Mouse (Mus musculus): ENCODE data around the gene Gm21958.

Gm21958 gene

GRCm38 (mm10) chr3:54714253-54714652 is at the start of gene Gm21958:
Gene Gm21958 (minus strand): TSS chr3:54714353.
- DNase-seq (ENCODE audit: low spot score): no peak

- DNase-seq (ENCODE audit: low spot score): no peak
These were observed 47.1 kb upstream of the Gm21958 start for GRCm38 (mm10) chr3:54761258-54761657.

GRCm38 (mm10) chr3:54760321-54761115 is 46.4 kb upstream of the Gm21958 start:
- no peak for DNase-seq (ENCODE audit: low spot score)

GRCm38 (mm10) chr3:54759211-54759610 is 45.1 kb upstream of the Gm21958 start:
- peak; percentile 24 for DNase-seq (ENCODE audit: low spot score)

- DNase-seq (ENCODE audit: low spot score): no peak
These were observed 43.3 kb upstream of the Gm21958 start for GRCm38 (mm10) chr3:54757446-54757845.

- peak; percentile 41 for DNase-seq (ENCODE audit: low spot score)
These were observed 41.9 kb upstream of the Gm21958 start for GRCm38 (mm10) chr3:54756058-54756457.

- peak; percentile 73 for DNase-seq (ENCODE audit: low spot score)
These were observed 41.2 kb upstream of the Gm21958 start, which contains the start of gene Smad9 for GRCm38 (mm10) chr3:54755145-54756041. Gene Smad9 (plus strand): TSS chr3:54755582.

GRCm38 (mm10) chr3:54753411-54753810 is 39.3 kb upstream of the Gm21958 start:
- DNase-seq (ENCODE audit: low spot score): no peak

- no peak for DNase-seq (ENCODE audit: low spot score)
These were observed 31.6 kb upstream of the Gm21958 start for GRCm38 (mm10) chr3:54745799-54746198.

- no peak for DNase-seq (ENCODE audit: low spot score)
These were observed 27.8 kb upstream of the Gm21958 start for GRCm38 (mm10) chr3:54741965-54742364.

- DNase-seq (ENCODE audit: low spot score): no peak
These were observed 23.2 kb upstream of the Gm21958 start for GRCm38 (mm10) chr3:54737317-54737716.

- no peak for DNase-seq (ENCODE audit: low spot score)
These were observed 22.2 kb upstream of the Gm21958 start for GRCm38 (mm10) chr3:54736101-54736927.

GRCm38 (mm10) chr3:54735247-54736046 is 21.3 kb upstream of the Gm21958 start, which contains the start of the genes Exosc8 and Alg5:
Gene Exosc8 (minus strand): TSS chr3:54735393.
Gene Alg5 (plus strand): TSS chr3:54735539.
- DNase-seq (ENCODE audit: low spot score): peak; percentile 78

GRCm38 (mm10) chr3:54734411-54735246 is 20.5 kb upstream of the Gm21958 start:
- peak; percentile 82 for DNase-seq (ENCODE audit: low spot score)

GRCm38 (mm10) chr3:54732371-54732770 is 18.2 kb upstream of the Gm21958 start:
- no peak for DNase-seq (ENCODE audit: low spot score)

GRCm38 (mm10) chr3:54731626-54732150 is 17.5 kb upstream of the Gm21958 start:
- DNase-seq (ENCODE audit: low spot score): no peak

GRCm38 (mm10) chr3:54728100-54728499 is 13.9 kb upstream of the Gm21958 start:
- DNase-seq (ENCODE audit: low spot score): no peak

GRCm38 (mm10) chr3:54727588-54727987 is 13.4 kb upstream of the Gm21958 start:
- no peak for DNase-seq (ENCODE audit: low spot score)

GRCm38 (mm10) chr3:54725344-54725743 is 11.2 kb upstream of the Gm21958 start:
- no peak for DNase-seq (ENCODE audit: low spot score)

All from ovary, adult 18-20 months (tissue).